Mouse (Mus musculus): Measurements from ENCODE around the gene Arhgef7.

GRCm38 (mm10) chr8:11758482-11759281 lies 31.2 kb downstream of the Arhgef7 start:
- TF ChIP-seq POLR2A (IDR thresholded peaks at IDR 0.05; ENCODE audit: insufficient read depth, low read length) (no peak), CTCF (IDR thresholded peaks at IDR 0.05; ENCODE audit: low read depth, low read length) (no peak), EP300 (IDR thresholded peaks at IDR 0.05; ENCODE audit: insufficient read depth, low read depth, low read length) (no peak)
